Mouse (Mus musculus) C2C12 (cell line): ENCODE data around the gene Serpinb2.
A peak's percentile ranks its signal among the peaks of the same experiment; 100 is the strongest.

Source experiments
- CEBPB ChIP-seq: IDR thresholded peaks from one replicate; pipeline ENCODE4 v1.6.1; 2011; ENCODE audit warnings: low read depth, mild to moderate bottlenecking, control low read depth, moderate library complexity
- CTCF ChIP-seq: IDR thresholded peaks from one replicate; pipeline ENCODE4 v1.5.1; 2011; ENCODE audit not compliant: control insufficient read depth, insufficient read depth, insufficient read length
- MAX ChIP-seq: IDR thresholded peaks from one replicate; pipeline ENCODE4 v1.6.1; 2011; ENCODE audit warnings: mild to moderate bottlenecking, control low read depth
- MYOD1 ChIP-seq: IDR thresholded peaks from one replicate; pipeline ENCODE4 v1.6.1; 2011; ENCODE audit warnings: low read depth; ENCODE audit not compliant: control insufficient read depth, insufficient read length
- MYOG ChIP-seq: IDR thresholded peaks from one replicate; pipeline ENCODE4 v1.6.1; 2011; ENCODE audit not compliant: control insufficient read depth, insufficient read length; ENCODE audit errors: extremely low read depth
- USF1 ChIP-seq: IDR thresholded peaks from one replicate; pipeline ENCODE4 v1.6.1; 2011; ENCODE audit warnings: low read depth, mild to moderate bottlenecking, control low read depth, moderate library complexity

GRCm38 (mm10) chr1:107503294-107503693 is 7.9 kb upstream of the Serpinb2 start:
- TF ChIP-seq CTCF (no peak), MAX (no peak), USF1 (no peak), MYOG (no peak), MYOD1 (no peak), CEBPB (peak; percentile 12)
